Mouse (Mus musculus): ENCODE results near the gene Ephx4.
"Not testable (repeated sequence)": the region's sequence is repeated elsewhere in the genome, so short reads cannot be mapped to it uniquely, and the experiment has no call there.

The Ephx4 gene

GRCm38 (mm10) chr5:107402436-107402835 is at the start of gene Ephx4:
Gene Ephx4 (plus strand): TSS chr5:107402736.
- DNase-seq (ENCODE audit: low read depth): peak; percentile 28

- DNase-seq (ENCODE audit: low read depth): peak; percentile 76
These were observed 48.6 kb upstream of the Ephx4 start for GRCm38 (mm10) chr5:107353981-107354380.

GRCm38 (mm10) chr5:107355801-107356200 is 46.7 kb upstream of the Ephx4 start:
- DNase-seq (ENCODE audit: low read depth): peak; percentile 42

- no peak for DNase-seq (ENCODE audit: low read depth)
These were observed 44.8 kb upstream of the Ephx4 start for GRCm38 (mm10) chr5:107357723-107358122.

- DNase-seq (ENCODE audit: low read depth): peak; percentile 95
These were observed 43.0 kb upstream of the Ephx4 start for GRCm38 (mm10) chr5:107359395-107360053.

- no peak for DNase-seq (ENCODE audit: low read depth)
These were observed 42.3 kb upstream of the Ephx4 start for GRCm38 (mm10) chr5:107360054-107360730.

GRCm38 (mm10) chr5:107370040-107370439 is 32.5 kb upstream of the Ephx4 start:
- no peak for DNase-seq (ENCODE audit: low read depth)

GRCm38 (mm10) chr5:107371335-107371734 is 31.2 kb upstream of the Ephx4 start:
- no peak for DNase-seq (ENCODE audit: low read depth)

- no peak for DNase-seq (ENCODE audit: low read depth)
These were observed 29.3 kb upstream of the Ephx4 start for GRCm38 (mm10) chr5:107373256-107373655.

- DNase-seq (ENCODE audit: low read depth): not testable (repeated sequence)
These were observed 16.1 kb upstream of the Ephx4 start for GRCm38 (mm10) chr5:107386448-107386847.

GRCm38 (mm10) chr5:107387788-107388187 is 14.7 kb upstream of the Ephx4 start:
- no peak for DNase-seq (ENCODE audit: low read depth)

- DNase-seq (ENCODE audit: low read depth): no peak
These were observed 13.2 kb upstream of the Ephx4 start for GRCm38 (mm10) chr5:107389373-107389772.

GRCm38 (mm10) chr5:107394437-107394836 is 8.1 kb upstream of the Ephx4 start:
- no peak for DNase-seq (ENCODE audit: low read depth)

- DNase-seq (ENCODE audit: low read depth): peak; percentile 53
These were observed 743 bp downstream of the Ephx4 start for GRCm38 (mm10) chr5:107403011-107403946.

- DNase-seq (ENCODE audit: low read depth): peak; percentile 35
These were observed 1.6 kb downstream of the Ephx4 start for GRCm38 (mm10) chr5:107403947-107404684.

- DNase-seq (ENCODE audit: low read depth): no peak
These were observed 2.8 kb downstream of the Ephx4 start for GRCm38 (mm10) chr5:107405361-107405760.

GRCm38 (mm10) chr5:107410305-107410704 is 7.8 kb downstream of the Ephx4 start:
- no peak for DNase-seq (ENCODE audit: low read depth)

GRCm38 (mm10) chr5:107411326-107411725 is 8.8 kb downstream of the Ephx4 start:
- DNase-seq (ENCODE audit: low read depth): no peak

GRCm38 (mm10) chr5:107412285-107412684 is 9.7 kb downstream of the Ephx4 start:
- DNase-seq (ENCODE audit: low read depth): no peak

GRCm38 (mm10) chr5:107415098-107415497 is 12.6 kb downstream of the Ephx4 start:
- DNase-seq (ENCODE audit: low read depth): no peak

GRCm38 (mm10) chr5:107421676-107422075 is 19.1 kb downstream of the Ephx4 start:
- no peak for DNase-seq (ENCODE audit: low read depth)

- DNase-seq (ENCODE audit: low read depth): no peak
These were observed 28.7 kb downstream of the Ephx4 start, which contains the start of gene Lpcat2b for GRCm38 (mm10) chr5:107431249-107431648. Gene Lpcat2b (plus strand): TSS chr5:107431549.

Data from naive thymus-derived CD4-positive, alpha-beta T cell, adult 2 months (primary cell).